Mouse (Mus musculus) liver, embryonic 15.5 days (tissue): Measurements from ENCODE around the gene Vsig8. TPM values are rescaled to one million over a fixed set of nuclear protein-coding genes. Genes with fewer than 3 reads are reported as not detected.
A peak's percentile ranks its signal among the peaks of the same experiment; 100 is the strongest.

Experiments used
- ATAC-seq: fragments of 200-750 bp; cut with Nextera tagmentation; 2 replicates; pipeline ENCODE4 v1.8.0; 2017; ENCODE audit warnings: moderate number of reproducible peaks, mild to moderate bottlenecking, moderate library complexity; ENCODE audit not compliant: insufficient read depth
- H3K27ac ChIP-seq: fragments of 300-500 bp; sonication (generic); replicated peaks from 2 replicates; pipeline ENCODE4 v1.5.1; 2015; ENCODE audit warnings: mild to moderate bottlenecking, inconsistent platforms
- H3K27me3 ChIP-seq: fragments of 300-500 bp; sonication (generic); 2 replicates; pipeline ENCODE4 v1.6.1; 2015; ENCODE audit warnings: mild to moderate bottlenecking, inconsistent platforms
- H3K36me3 ChIP-seq: fragments of 300-500 bp; sonication (generic); replicated peaks from 2 replicates; pipeline ENCODE4 v1.6.1; 2015; ENCODE audit warnings: moderate library complexity, mild to moderate bottlenecking, inconsistent platforms
- H3K4me1 ChIP-seq: fragments of 300-500 bp; sonication (generic); replicated peaks from 2 replicates; pipeline ENCODE4 v1.6.1; 2015; ENCODE audit warnings: inconsistent platforms
- H3K4me2 ChIP-seq: fragments of 300-500 bp; sonication (generic); 2 replicates; pipeline ENCODE4 v1.6.1; 2015; ENCODE audit warnings: moderate library complexity, mild to moderate bottlenecking, inconsistent platforms
- H3K4me3 ChIP-seq: fragments of 300-500 bp; sonication (generic); replicated peaks from 2 replicates; pipeline ENCODE4 v1.5.1; 2015; ENCODE audit warnings: mild to moderate bottlenecking, inconsistent platforms
- H3K9ac ChIP-seq: fragments of 300-500 bp; sonication (generic); 2 replicates; pipeline ENCODE4 v1.6.1; 2015; ENCODE audit warnings: moderate library complexity, mild to moderate bottlenecking, inconsistent platforms
- H3K9me3 ChIP-seq: fragments of 300-500 bp; sonication (generic); replicated peaks from 2 replicates; pipeline ENCODE4 v1.6.1; 2016; ENCODE audit warnings: inconsistent platforms
- WGBS: fragments of 180-500 bp; shearing (Covaris S2); methylation state at CpG from one replicate; pipeline ENCODE4 v1.1.7; 2015; ENCODE audit warnings: mixed read lengths; ENCODE audit not compliant: insufficient replicate concordance; 5-methylcytosine and 5-hydroxymethylcytosine counted together
- polyA plus RNA-seq: library from polyadenylated mRNA; unstranded; fragments of >200 nt; fragmentation: Nextera tagmentation; extraction: Ambion mirVana; gene quantifications from 2 replicates; pipeline ENCODE4 v1.2.1, GENCODE M21; 2015

Gene Vsig8
- polyA plus RNA-seq, 1 experiment from 2014 or later: not detected

- Histone ChIP-seq H3K4me2 (peak overlapping the region; percentile 50; the same call in 1 of the 2 replicates), H3K9ac (no peak overlapping the region), H3K9me3 (no peaks in the 10 kb centered on the region), H3K27ac (no peak overlapping the region), H3K4me3 (no peak overlapping the region), H3K27me3 (peaks cover 14% of the 10 kb centered on the region), H3K4me1 (no peaks in the 10 kb centered on the region; the same call in 1 of the 2 replicates), H3K36me3 (no peaks in the 10 kb centered on the region)
- ATAC-seq: no peak
- 31% methylated on average over 7 of the region's 7 CpGs for WGBS
Measured at GRCm38 (mm10) chr1:172551009-172551408, 4.7 kb upstream of the Vsig8 start.

DNA sequence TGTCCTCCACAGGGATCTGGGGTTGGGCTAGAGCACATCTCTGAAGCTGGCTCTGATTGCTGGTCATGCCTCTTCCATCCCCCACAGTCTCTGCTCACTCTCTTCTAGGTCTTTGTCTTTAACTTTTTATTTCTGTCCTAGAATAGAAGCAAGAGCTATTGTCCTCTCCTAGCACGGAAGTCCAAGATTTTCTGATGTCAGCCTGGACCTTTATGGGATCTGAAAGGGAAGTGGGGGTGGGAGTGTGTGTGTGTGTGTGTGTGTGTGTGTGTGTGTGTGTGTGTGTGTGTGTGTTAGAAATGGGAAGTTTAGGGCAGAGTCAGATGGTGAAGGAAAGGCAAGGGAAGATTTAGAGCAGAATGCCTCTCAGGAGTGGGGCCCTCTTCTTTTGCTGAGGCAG, 3.1 kb upstream of the Vsig8 start:
- 25% methylated on average over 1 of the region's 1 CpGs for WGBS
- Histone ChIP-seq H3K9me3 (no peaks in the 10 kb centered on the region), H3K27me3 (peaks cover 16% of the 10 kb centered on the region), H3K36me3 (no peaks in the 10 kb centered on the region), H3K9ac (no peak overlapping the region), H3K4me1 (no peaks in the 10 kb centered on the region; the same call in 1 of the 2 replicates), H3K27ac (no peak overlapping the region), H3K4me2 (no peak overlapping the region), H3K4me3 (no peak overlapping the region)
- no peak for ATAC-seq

DNA sequence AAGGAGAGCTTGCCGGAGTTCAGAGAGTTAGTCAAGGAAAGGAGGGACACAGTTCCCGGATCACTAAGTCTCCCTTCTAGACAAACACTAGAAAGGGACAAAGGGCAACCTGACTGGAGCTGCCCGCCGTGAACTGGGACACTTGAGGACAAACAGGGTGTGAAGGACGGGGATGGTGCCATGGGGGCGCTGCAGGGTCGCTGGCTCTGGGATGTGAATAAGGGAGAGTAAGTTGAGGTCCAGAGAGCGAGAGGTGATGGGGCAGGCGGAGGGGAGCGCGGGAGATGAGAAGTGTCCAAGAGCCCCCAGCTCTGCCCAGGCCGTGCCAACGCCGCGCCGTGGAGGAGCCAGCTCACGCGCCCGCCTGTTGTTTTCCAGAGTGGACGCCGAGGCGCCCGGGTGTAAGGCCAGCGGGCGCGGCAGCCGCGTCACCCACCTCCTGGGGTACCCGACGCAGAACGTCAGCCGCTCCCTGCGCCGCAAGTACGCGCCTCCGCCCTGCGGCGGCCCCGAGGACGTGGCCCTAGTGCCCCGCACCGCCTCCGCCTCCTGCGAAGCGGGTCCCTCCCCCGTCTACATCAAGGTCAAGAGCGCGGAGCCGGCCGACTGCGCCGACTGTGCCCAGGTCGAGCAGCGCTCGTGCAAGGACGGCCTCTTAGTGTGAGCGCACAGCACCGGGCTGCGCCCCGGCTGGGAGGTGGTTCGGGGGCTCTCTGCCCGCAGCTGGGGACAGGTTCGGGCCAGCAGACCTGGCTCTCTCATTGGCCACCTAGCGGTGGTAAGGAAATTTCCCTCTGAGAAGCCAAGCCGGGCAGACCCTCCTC, 7.1 kb downstream of the Vsig8 start:
- H3K27me3 ChIP-seq: peaks cover 66% of the 10 kb centered on the region
- ATAC-seq: peak; percentile 47
- peak overlapping the region; percentile 60 for H3K4me2 ChIP-seq
- peaks cover 7% of the 10 kb centered on the region; the same call in 1 of the 2 replicates for H3K4me1 ChIP-seq
- WGBS: under 1% methylated on average over 61 of the region's 66 CpGs
- no peaks in the 10 kb centered on the region for H3K36me3 ChIP-seq
- H3K9ac ChIP-seq: no peak overlapping the region
- H3K4me3 ChIP-seq: peak overlapping the region; percentile 42
- H3K27ac ChIP-seq: no peak overlapping the region
- no peaks in the 10 kb centered on the region for H3K9me3 ChIP-seq

DNA sequence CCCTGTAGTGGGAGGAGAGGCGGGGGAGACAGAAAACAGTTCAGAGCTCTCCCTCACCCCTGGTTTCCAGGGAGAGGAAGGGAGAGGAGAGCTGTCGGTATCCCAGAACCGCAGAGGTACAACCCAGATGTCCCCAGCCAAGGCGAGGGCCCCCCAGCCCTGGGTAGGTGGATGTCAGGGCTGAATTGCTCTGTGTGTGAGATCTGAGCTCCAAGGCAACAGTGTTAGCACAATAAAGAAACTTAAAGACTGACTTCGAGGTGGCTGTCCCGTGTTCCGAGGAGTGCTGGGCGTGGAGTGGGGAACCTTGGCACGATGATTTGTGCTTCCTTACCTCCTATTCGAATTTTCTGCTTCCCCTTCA, 7.7 kb downstream of the Vsig8 start:
- H3K27me3 ChIP-seq: peaks cover 66% of the 10 kb centered on the region
- H3K4me3 ChIP-seq: peak overlapping the region; percentile 42
- no peaks in the 10 kb centered on the region for H3K36me3 ChIP-seq
- no peak overlapping the region for H3K27ac ChIP-seq
- 0 out of 2 replicates have a peak, but pooled peaks have one; percentile 2 for ATAC-seq
- no peak overlapping the region for H3K9ac ChIP-seq
- WGBS: 4% methylated on average over 10 of the region's 10 CpGs
- H3K4me1 ChIP-seq: peaks cover 7% of the 10 kb centered on the region; the same call in 1 of the 2 replicates
- no peaks in the 10 kb centered on the region for H3K9me3 ChIP-seq
- H3K4me2 ChIP-seq: peak overlapping the region; percentile 60

- no peak for ATAC-seq
- Histone ChIP-seq H3K9me3 (no peaks in the 10 kb centered on the region), H3K36me3 (no peaks in the 10 kb centered on the region), H3K27ac (no peak overlapping the region), H3K4me3 (no peak overlapping the region), H3K4me1 (peaks cover 7% of the 10 kb centered on the region; the same call in 1 of the 2 replicates), H3K4me2 (no peak overlapping the region), H3K27me3 (peaks cover 44% of the 10 kb centered on the region), H3K9ac (no peak overlapping the region)
- 28% methylated on average over 3 of the region's 3 CpGs for WGBS
Measured at GRCm38 (mm10) chr1:172566131-172566530, 10.4 kb downstream of the Vsig8 start.

- Histone ChIP-seq H3K36me3 (no peaks in the 10 kb centered on the region), H3K9me3 (no peaks in the 10 kb centered on the region), H3K4me3 (no peak overlapping the region), H3K27ac (no peak overlapping the region), H3K9ac (no peak overlapping the region), H3K4me2 (no peak overlapping the region), H3K4me1 (no peaks in the 10 kb centered on the region; the same call in 1 of the 2 replicates), H3K27me3 (peaks cover 28% of the 10 kb centered on the region)
- ATAC-seq: no peak
- 64% methylated on average over 4 of the region's 4 CpGs for WGBS
Measured at GRCm38 (mm10) chr1:172567758-172568157, 12.0 kb downstream of the Vsig8 start.

GRCm38 (mm10) chr1:172580116-172580515, 24.4 kb downstream of the Vsig8 start:
- Histone ChIP-seq H3K36me3 (no peaks in the 10 kb centered on the region), H3K4me3 (no peak overlapping the region), H3K27me3 (peaks cover 10% of the 10 kb centered on the region), H3K4me2 (no peak overlapping the region), H3K4me1 (no peaks in the 10 kb centered on the region), H3K9me3 (no peaks in the 10 kb centered on the region), H3K27ac (no peak overlapping the region), H3K9ac (no peak overlapping the region)
- WGBS: 53% methylated on average over 6 of the region's 6 CpGs
- ATAC-seq: no peak

GRCm38 (mm10) chr1:172582436-172582835, 26.7 kb downstream of the Vsig8 start:
- Histone ChIP-seq H3K27me3 (peaks cover 18% of the 10 kb centered on the region), H3K27ac (no peak overlapping the region), H3K36me3 (no peaks in the 10 kb centered on the region), H3K4me3 (no peak overlapping the region), H3K9ac (no peak overlapping the region), H3K9me3 (no peaks in the 10 kb centered on the region), H3K4me1 (no peaks in the 10 kb centered on the region), H3K4me2 (no peak overlapping the region)
- 62% methylated on average over 8 of the region's 8 CpGs for WGBS
- ATAC-seq: no peak

GRCm38 (mm10) chr1:172584271-172584670, 28.5 kb downstream of the Vsig8 start:
- Histone ChIP-seq H3K27ac (no peak overlapping the region), H3K9ac (no peak overlapping the region), H3K9me3 (no peaks in the 10 kb centered on the region), H3K27me3 (peaks cover 18% of the 10 kb centered on the region), H3K4me3 (no peak overlapping the region), H3K4me2 (no peak overlapping the region), H3K36me3 (no peaks in the 10 kb centered on the region), H3K4me1 (no peaks in the 10 kb centered on the region)
- no peak for ATAC-seq
- 59% methylated on average over 6 of the region's 6 CpGs for WGBS

DNA sequence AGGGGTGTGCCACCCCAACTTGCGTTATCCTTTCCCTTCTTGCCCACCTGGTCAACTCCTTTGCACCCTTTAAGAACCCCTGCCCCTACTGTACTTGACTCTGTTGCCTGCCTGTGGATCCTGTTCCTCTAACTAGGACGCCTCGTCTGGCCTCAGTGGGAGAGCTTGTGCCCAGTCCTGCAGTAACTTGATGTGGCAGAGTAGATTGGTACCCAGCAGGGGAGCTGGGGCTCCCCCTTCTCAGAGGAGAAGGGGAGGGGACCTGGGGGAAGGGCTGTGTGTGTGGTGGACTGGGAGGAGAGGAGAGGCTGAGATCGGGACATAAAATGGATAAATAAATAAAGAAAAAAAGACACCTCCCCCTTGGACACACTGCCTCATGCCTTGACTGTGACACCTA, 29.3 kb downstream of the Vsig8 start:
- H3K27ac ChIP-seq: no peak overlapping the region
- no peaks in the 10 kb centered on the region for H3K9me3 ChIP-seq
- 48% methylated on average over 4 of the region's 4 CpGs for WGBS
- peaks cover 18% of the 10 kb centered on the region for H3K27me3 ChIP-seq
- ATAC-seq: no peak
- no peak overlapping the region for H3K4me3 ChIP-seq
- H3K4me1 ChIP-seq: no peaks in the 10 kb centered on the region
- no peak overlapping the region for H3K4me2 ChIP-seq
- H3K9ac ChIP-seq: no peak overlapping the region
- H3K36me3 ChIP-seq: no peaks in the 10 kb centered on the region

GRCm38 (mm10) chr1:172585612-172586567, 30.2 kb downstream of the Vsig8 start:
- H3K27me3 ChIP-seq: peaks cover 18% of the 10 kb centered on the region
- H3K4me1 ChIP-seq: no peaks in the 10 kb centered on the region
- no peak overlapping the region for H3K4me3 ChIP-seq
- no peak for ATAC-seq
- H3K4me2 ChIP-seq: no peak overlapping the region
- H3K9me3 ChIP-seq: no peaks in the 10 kb centered on the region
- H3K9ac ChIP-seq: no peak overlapping the region
- H3K27ac ChIP-seq: no peak overlapping the region
- WGBS: 46% methylated on average over 26 of the region's 26 CpGs
- H3K36me3 ChIP-seq: no peaks in the 10 kb centered on the region
